Mouse (Mus musculus): ENCODE results near the gene Nat8f3.
"Not testable (repeated sequence)": the region's sequence is repeated elsewhere in the genome, so short reads cannot be mapped to it uniquely, and the experiment has no call there.

Gene Nat8f3

GRCm38 (mm10) chr6:85765532-85765931, at the start of gene Nat8f3:
Nat8f3 (minus strand) TSS chr6:85765754.
- ATAC-seq (ENCODE audit: low TSS enrichment): not testable (repeated sequence)

- no peak for ATAC-seq (ENCODE audit: low TSS enrichment)
Measured at GRCm38 (mm10) chr6:85813339-85813738, 47.8 kb upstream of the Nat8f3 start.

GRCm38 (mm10) chr6:85810942-85811537, 45.5 kb upstream of the Nat8f3 start:
- peak; percentile 41; the same call in 1 of the 2 replicates for ATAC-seq (ENCODE audit: low TSS enrichment)

GRCm38 (mm10) chr6:85810514-85810913, 45.0 kb upstream of the Nat8f3 start:
- ATAC-seq (ENCODE audit: low TSS enrichment): peak; percentile 88

- not testable (repeated sequence) for ATAC-seq (ENCODE audit: low TSS enrichment)
Measured at GRCm38 (mm10) chr6:85809784-85810183, 44.2 kb upstream of the Nat8f3 start.

GRCm38 (mm10) chr6:85803180-85803579, 37.6 kb upstream of the Nat8f3 start:
- not testable (repeated sequence) for ATAC-seq (ENCODE audit: low TSS enrichment)

- peak; percentile 89 for ATAC-seq (ENCODE audit: low TSS enrichment)
Measured at GRCm38 (mm10) chr6:85763127-85764070, 2.2 kb downstream of the Nat8f3 start.

- ATAC-seq (ENCODE audit: low TSS enrichment): 0 out of 2 replicates have a peak, but pooled peaks have one; percentile 8
Measured at GRCm38 (mm10) chr6:85762678-85763077, 2.9 kb downstream of the Nat8f3 start.

GRCm38 (mm10) chr6:85755705-85756249, 9.8 kb downstream of the Nat8f3 start:
- ATAC-seq (ENCODE audit: low TSS enrichment): not testable (repeated sequence)

GRCm38 (mm10) chr6:85713105-85713504, 52.4 kb downstream of the Nat8f3 start, which contains the start of gene Nat8f7:
Nat8f7 (minus strand) TSS chr6:85713205.
- not testable (repeated sequence) for ATAC-seq (ENCODE audit: low TSS enrichment)

- peak; percentile 58 for ATAC-seq (ENCODE audit: low TSS enrichment)
Measured at GRCm38 (mm10) chr6:85709607-85710006, 55.9 kb downstream of the Nat8f3 start.

- ATAC-seq (ENCODE audit: low TSS enrichment): peak; percentile 86
Measured at GRCm38 (mm10) chr6:85709206-85709605, 56.3 kb downstream of the Nat8f3 start.

GRCm38 (mm10) chr6:85701943-85702342, 63.6 kb downstream of the Nat8f3 start:
- not testable (repeated sequence) for ATAC-seq (ENCODE audit: low TSS enrichment)

Data from frontal cortex, adult (tissue).